Mouse (Mus musculus) CH12.LX (cell line): ENCODE measurements around the gene Psd.

Experiments
- CHD2 ChIP-seq: IDR thresholded peaks from 2 replicates; pipeline ENCODE4 v1.6.1; 2011; ENCODE audit warnings: low read length, improper control_type of control experiment
- CTCF ChIP-seq, 2 experiments: IDR thresholded peaks in 1 of 2; conservative IDR thresholded peaks in 1 of 2; 2 replicates each; pipeline ENCODE4 v1.5.1; 2011 to 2012; ENCODE audit warnings: low read depth in 2 of 2, low read length in 2 of 2, improper control_type of control experiment in 1 of 2, inconsistent platforms in 1 of 2, mild to moderate bottlenecking in 1 of 2, moderate library complexity in 1 of 2
- EP300 ChIP-seq: IDR thresholded peaks from 2 replicates; pipeline ENCODE4 v1.6.1; 2011; ENCODE audit warnings: low read length, improper control_type of control experiment
- MAZ ChIP-seq: IDR thresholded peaks from 2 replicates; pipeline ENCODE4 v1.6.1; 2012; ENCODE audit warnings: low read depth, mild to moderate bottlenecking, inconsistent platforms, low read length, improper control_type of control experiment, moderate library complexity
- MEF2A ChIP-seq: IDR thresholded peaks from 2 replicates; pipeline ENCODE4 v1.6.1; 2014; ENCODE audit warnings: low read depth, mild to moderate bottlenecking, inconsistent platforms, low read length, improper control_type of control experiment, borderline replicate concordance
- NELFE ChIP-seq: IDR thresholded peaks from 2 replicates; pipeline ENCODE4 v1.6.1; 2011; ENCODE audit warnings: low read depth, low read length, improper control_type of control experiment
- POLR2A ChIP-seq: IDR thresholded peaks from 2 replicates; pipeline ENCODE4 v1.6.1; 2011; ENCODE audit warnings: low read depth, mild to moderate bottlenecking, improper control_type of control experiment, low read length
- SMC3 ChIP-seq: IDR thresholded peaks from 2 replicates; pipeline ENCODE4 v1.6.1; 2011; ENCODE audit warnings: low read depth, low read length, improper control_type of control experiment
- TBP ChIP-seq: conservative IDR thresholded peaks from 2 replicates; pipeline ENCODE4 v1.6.1; 2011; ENCODE audit warnings: low read depth, low read length, improper control_type of control experiment
- USF1 ChIP-seq: IDR thresholded peaks from 2 replicates; pipeline ENCODE4 v1.6.1; 2014; ENCODE audit warnings: low read depth, mild to moderate bottlenecking, inconsistent platforms, low read length, improper control_type of control experiment
- USF2 ChIP-seq: conservative IDR thresholded peaks from 2 replicates; pipeline ENCODE4 v1.6.1; 2011; ENCODE audit warnings: low read depth, low read length, improper control_type of control experiment
- ZC3H11A ChIP-seq: IDR thresholded peaks from 2 replicates; pipeline ENCODE4 v1.6.1; 2012; ENCODE audit warnings: low read depth, mild to moderate bottlenecking, inconsistent platforms, low read length, improper control_type of control experiment
- ZKSCAN1 ChIP-seq: IDR thresholded peaks from 2 replicates; pipeline ENCODE4 v1.6.1; 2012; ENCODE audit warnings: low read depth, inconsistent platforms, low read length, improper control_type of control experiment, borderline replicate concordance

- no peak for TF ChIP-seq TBP
- no peak for TF ChIP-seq ZC3H11A
- TF ChIP-seq CTCF (conservative IDR thresholded peaks at IDR 0.05 in 1 of 2, IDR thresholded peaks at IDR 0.05 in 1 of 2; ENCODE audit: low read depth in 2 of 2, low read length in 2 of 2), result no peak
- TF ChIP-seq POLR2A, result no peak
- TF ChIP-seq MAZ, result no peak
- TF ChIP-seq ZKSCAN1, result no peak
- no peak for TF ChIP-seq EP300
- TF ChIP-seq NELFE, result no peak
- TF ChIP-seq MEF2A, result no peak
- no peak for TF ChIP-seq USF1
- no peak for TF ChIP-seq CHD2
- no peak for TF ChIP-seq USF2
- no peak for TF ChIP-seq SMC3
Measured at GRCm38 (mm10) chr19:46337719-46338330, 10.9 kb upstream of the Psd start.
